Mouse (Mus musculus) midbrain, embryonic 14.5 days (tissue): Measurements from ENCODE around the gene Cfdp1. TPM values are rescaled to one million over a fixed set of nuclear protein-coding genes. Genes with fewer than 3 reads are reported as not detected.

Experiments
- ATAC-seq: fragments of 200-750 bp; cut with Nextera tagmentation; 2 replicates; pipeline ENCODE4 v1.8.0; 2017; ENCODE audit warnings: moderate number of reproducible peaks, moderate library complexity; ENCODE audit not compliant: low FRiP score, low TSS enrichment
- DNase-seq: peaks from one replicate; pipeline ENCODE4 v3.0.0-alpha.2; 2015
- H3K27ac ChIP-seq: fragments of 300-500 bp; sonication (generic); replicated peaks from 2 replicates; pipeline ENCODE4 v1.5.1; 2014; ENCODE audit warnings: mild to moderate bottlenecking, low read depth, low read length, moderate library complexity
- H3K27me3 ChIP-seq: fragments of 300-500 bp; sonication (generic); 2 replicates; pipeline ENCODE4 v1.6.1; 2014; ENCODE audit warnings: low read length, control low read depth, mixed read lengths; ENCODE audit not compliant: control insufficient read depth, insufficient read depth
- H3K36me3 ChIP-seq: fragments of 300-500 bp; sonication (generic); 2 replicates; pipeline ENCODE4 v1.6.1; 2014; ENCODE audit warnings: low read length, control low read depth; ENCODE audit not compliant: control insufficient read depth, insufficient read depth
- H3K4me1 ChIP-seq: fragments of 300-500 bp; sonication (generic); 2 replicates; pipeline ENCODE4 v1.6.1; 2014; ENCODE audit warnings: mild to moderate bottlenecking, antibody characterized with exemption, low read length, control low read depth; ENCODE audit not compliant: control insufficient read depth, insufficient read depth
- H3K4me2 ChIP-seq: fragments of 300-500 bp; sonication (generic); 2 replicates; pipeline ENCODE4 v1.6.1; 2014; ENCODE audit warnings: mild to moderate bottlenecking, low read length, moderate library complexity
- H3K4me3 ChIP-seq: fragments of 300-500 bp; sonication (generic); replicated peaks from 2 replicates; pipeline ENCODE4 v1.5.1; 2014; ENCODE audit warnings: low read depth, low read length
- H3K9ac ChIP-seq: fragments of 300-500 bp; sonication (generic); replicated peaks from 2 replicates; pipeline ENCODE4 v1.6.1; 2014; ENCODE audit warnings: mild to moderate bottlenecking, low read length, moderate library complexity
- H3K9me3 ChIP-seq: fragments of 300-500 bp; sonication (generic); 2 replicates; pipeline ENCODE4 v1.6.1; 2016; ENCODE audit warnings: low read length, control low read depth, mixed read lengths; ENCODE audit not compliant: control insufficient read depth
- WGBS: fragments of 180-500 bp; shearing (Covaris S2); extraction: QIAGEN DNeasy Blood & Tissue Kit; methylation state at CpG from one replicate; pipeline ENCODE4 v1.1.7; 2014; 5-methylcytosine and 5-hydroxymethylcytosine counted together
- polyA plus RNA-seq: library from polyadenylated mRNA; unstranded; fragments of >200 nt; fragmentation: Nextera tagmentation; extraction: Ambion mirVana; gene quantifications from 2 replicates; pipeline ENCODE4 v1.2.1, GENCODE M21; 2014

Gene Cfdp1
- polyA plus RNA-seq, 1 experiment from 2014 or later = 167 TPM

GRCm38 (mm10) chr8:111726102-111726900, 127.8 kb downstream of the Cfdp1 start:
- DNase-seq (peak; percentile 45), ATAC-seq (0 out of 2 replicates have a peak, but pooled peaks have one; percentile 43)
- WGBS = 89% methylated on average over 7 of the region's 7 CpGs
- Histone ChIP-seq H3K27ac (no peak overlapping the region), H3K36me3 (no peaks in the 10 kb centered on the region; the same call in 1 of the 2 replicates), H3K4me2 (no peak overlapping the region), H3K4me1 (peaks cover 17% of the 10 kb centered on the region), H3K9me3 (no peaks in the 10 kb centered on the region), H3K9ac (no peak overlapping the region), H3K27me3 (no peaks in the 10 kb centered on the region), H3K4me3 (no peak overlapping the region)

DNA sequence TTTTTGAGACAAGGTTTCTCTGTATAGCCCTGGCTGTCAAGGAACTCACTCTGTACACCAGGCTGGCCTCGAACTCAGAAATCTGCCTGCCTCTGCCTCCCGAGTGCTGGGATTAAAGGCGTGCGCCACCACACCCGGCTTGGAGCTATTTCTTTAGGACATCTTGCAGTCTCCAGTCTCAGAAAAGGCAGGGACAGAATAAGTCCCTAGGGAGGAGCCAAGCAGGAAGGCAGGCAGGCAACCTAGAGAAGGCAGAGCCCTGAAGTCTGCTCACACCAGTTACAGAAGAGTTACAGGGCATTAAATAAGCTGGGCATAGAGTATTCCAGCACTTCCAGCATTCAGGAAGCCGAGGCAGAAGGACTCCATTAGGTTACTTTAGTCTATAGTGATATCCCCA, 128.8 kb downstream of the Cfdp1 start:
- H3K27me3 ChIP-seq = no peaks in the 10 kb centered on the region

DNA sequence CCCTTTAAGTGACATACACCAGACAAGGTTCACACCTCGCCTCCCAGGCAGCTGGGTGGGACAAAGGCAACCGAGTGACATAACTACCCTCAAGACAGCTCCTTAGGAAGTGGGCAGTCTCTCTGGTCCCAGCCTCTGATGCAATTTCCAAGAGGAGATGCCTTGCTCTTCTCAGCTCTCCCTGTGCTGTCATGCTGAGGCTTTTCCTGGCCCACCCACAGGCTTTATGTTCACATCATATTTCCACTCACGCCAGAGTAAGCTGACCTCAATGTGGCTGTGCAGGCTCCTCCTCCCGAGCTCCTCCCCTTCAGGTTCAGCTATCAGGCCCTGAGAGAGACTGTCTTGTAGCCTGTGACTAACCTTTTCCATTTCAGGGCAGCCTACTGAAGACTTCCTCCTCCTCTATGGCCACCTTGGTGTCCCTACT, 134.0 kb downstream of the Cfdp1 start:
- no peaks in the 10 kb centered on the region for H3K27me3 ChIP-seq
- DNase-seq (no peak), ATAC-seq (no peak)
- H3K36me3 ChIP-seq = peaks cover 28% of the 10 kb centered on the region
- H3K9me3 ChIP-seq = no peaks in the 10 kb centered on the region
- H3K4me2 ChIP-seq = no peak overlapping the region
- peaks cover 30% of the 10 kb centered on the region for H3K4me1 ChIP-seq
- H3K27ac ChIP-seq = no peak overlapping the region
- WGBS = 82% methylated on average over 4 of the region's 4 CpGs
- no peak overlapping the region for H3K4me3 ChIP-seq
- no peak overlapping the region for H3K9ac ChIP-seq

More for the DNA sequence above, 128.8 kb downstream of the Cfdp1 start:
- DNase-seq (no peak), ATAC-seq (no peak)
- Histone ChIP-seq H3K9ac (no peak overlapping the region), H3K27ac (no peak overlapping the region), H3K9me3 (no peaks in the 10 kb centered on the region), H3K4me1 (peaks cover 10% of the 10 kb centered on the region; the same call in 1 of the 2 replicates), H3K4me2 (no peak overlapping the region), H3K36me3 (peaks cover 8% of the 10 kb centered on the region), H3K4me3 (no peak overlapping the region)
- WGBS = 93% methylated on average over 6 of the region's 6 CpGs

GRCm38 (mm10) chr8:111718937-111719336, 135.2 kb downstream of the Cfdp1 start:
- H3K36me3 ChIP-seq = peaks cover 39% of the 10 kb centered on the region
- no peak overlapping the region for H3K9ac ChIP-seq
- H3K4me3 ChIP-seq = no peak overlapping the region
- no peaks in the 10 kb centered on the region for H3K9me3 ChIP-seq
- peaks cover 30% of the 10 kb centered on the region for H3K4me1 ChIP-seq
- ATAC-seq (no peak), DNase-seq (no peak)
- H3K27ac ChIP-seq = peak overlapping the region; percentile 97
- H3K27me3 ChIP-seq = no peaks in the 10 kb centered on the region
- WGBS = 45% methylated on average over 5 of the region's 5 CpGs
- H3K4me2 ChIP-seq = no peak overlapping the region

Other genes starting within 250 kb of the Cfdp1 start
- 0.45 and 0.69 TPM in 2 replicates for gene Ldhd, start 223.9 kb downstream of the Cfdp1 start, polyA plus RNA-seq
- 27.3 and 33.8 TPM in 2 replicates for gene Zfp1, start 210.9 kb downstream of the Cfdp1 start, polyA plus RNA-seq
- gene Ctrb1, start 163.3 kb downstream of the Cfdp1 start, polyA plus RNA-seq = not detected in 2 replicates
- gene Bcar1, start 110.5 kb downstream of the Cfdp1 start, polyA plus RNA-seq = 43.7 and 52.7 TPM in 2 replicates
- gene Tmem170, start 22.5 kb upstream of the Cfdp1 start, polyA plus RNA-seq = 3.0 and 3.6 TPM in 2 replicates
- 3.1 and 3.2 TPM in 2 replicates for gene Chst5, start 56.2 kb upstream of the Cfdp1 start, polyA plus RNA-seq
- 14.8 and 16.7 TPM in 2 replicates for gene Tmem231, start 79.6 kb upstream of the Cfdp1 start, polyA plus RNA-seq
- gene Gabarapl2, start 86.4 kb upstream of the Cfdp1 start, polyA plus RNA-seq = 490 and 510 TPM in 2 replicates
- 5.3 and 5.6 TPM in 2 replicates for gene Adat1, start 138.0 kb upstream of the Cfdp1 start, polyA plus RNA-seq
- 145 and 186 TPM in 2 replicates for gene Kars, start 157.0 kb upstream of the Cfdp1 start, polyA plus RNA-seq
- gene Terf2ip, start 157.1 kb upstream of the Cfdp1 start, polyA plus RNA-seq = 58.3 and 59.0 TPM in 2 replicates
- gene Gm6793, start 160.7 kb upstream of the Cfdp1 start, polyA plus RNA-seq = 1.2 and 1.3 TPM in 2 replicates